Mouse (Mus musculus) liver, postnatal 0 days (tissue): ENCODE measurements at regions not wholly inside any gene's neighbourhood (a gene's known extent, or its start where the extent isn't known, plus 50 kb on each side); places are given as distances from the start of the nearest gene placed in this dataset.

Source experiments
- CTCF ChIP-seq: sonication (generic); IDR thresholded peaks from 2 replicates; pipeline ENCODE4 v1.5.1; 2016; ENCODE audit warnings: antibody characterized with exemption, low read depth
- EP300 ChIP-seq: IDR thresholded peaks from 2 replicates; pipeline ENCODE4 v1.6.1; 2016; ENCODE audit warnings: antibody characterized with exemption, low read depth, mild to moderate bottlenecking

GRCm38 (mm10) chr6:99975486-99975885, 249.3 kb upstream of the Prok2 start:
- TF ChIP-seq CTCF, result no peak
- no peak for TF ChIP-seq EP300
